Mouse (Mus musculus) spleen, adult 2 months (tissue): ENCODE data around the gene Slc5a10. TPM values are rescaled to one million over a fixed set of nuclear protein-coding genes. Genes with fewer than 3 reads are reported as not detected.

Source experiments
- DNase-seq, 2 experiments: peaks; one replicate each; pipeline versions ENCODE4 v3.0.0 to v3.0.0-alpha.2; 2012 to 2021; ENCODE audit warnings: low spot score in 2 of 2, low read depth in 1 of 2
- H3K27ac ChIP-seq: fragments of 200-500 bp; 2 replicates; pipeline ENCODE4 v1.5.1; 2012; ENCODE audit warnings: low read length, inconsistent platforms; ENCODE audit not compliant: insufficient read depth
- H3K27me3 ChIP-seq: fragments of 200-500 bp; 2 replicates; pipeline ENCODE4 v1.6.1; 2012; ENCODE audit warnings: mild to moderate bottlenecking, moderate library complexity, low read length, inconsistent platforms; ENCODE audit not compliant: control insufficient read depth, insufficient read depth
- H3K36me3 ChIP-seq: fragments of 200-500 bp; 2 replicates; pipeline ENCODE4 v1.6.1; 2012; ENCODE audit warnings: mild to moderate bottlenecking, low read length, inconsistent platforms; ENCODE audit not compliant: control insufficient read depth, insufficient read depth
- H3K4me1 ChIP-seq: fragments of 200-500 bp; 2 replicates; pipeline ENCODE4 v1.6.1; 2011; ENCODE audit warnings: inconsistent platforms; ENCODE audit not compliant: control insufficient read depth, insufficient read depth, insufficient read length
- H3K4me3 ChIP-seq: fragments of 200-500 bp; 2 replicates; pipeline ENCODE4 v1.5.1; 2011; ENCODE audit warnings: mild to moderate bottlenecking, inconsistent platforms; ENCODE audit not compliant: insufficient read depth, insufficient read length; ENCODE audit errors: extremely low read depth
- CTCF ChIP-seq: fragments of 200-500 bp; IDR thresholded peaks from 2 replicates; pipeline ENCODE4 v1.5.1; 2011; ENCODE audit warnings: mild to moderate bottlenecking, inconsistent platforms; ENCODE audit not compliant: insufficient read depth, insufficient read length, insufficient replicate concordance; ENCODE audit errors: extremely low read depth
- POLR2A ChIP-seq: fragments of 200-500 bp; IDR thresholded peaks from 2 replicates; pipeline ENCODE4 v1.6.1; 2011; ENCODE audit warnings: low read depth, low read length, inconsistent platforms
- WGBS: fragments of 180-500 bp; shearing (Covaris S2); methylation state at CpG from one replicate; pipeline ENCODE4 v1.1.7; 2018; 5-methylcytosine and 5-hydroxymethylcytosine counted together
- polyA plus RNA-seq: library from polyadenylated mRNA; depleted of rRNA; stranded (reverse); fragments of >200 nt; gene quantifications from 2 replicates; pipeline ENCODE4 v1.2.3, GENCODE M21; 2012

Gene Slc5a10
- polyA plus RNA-seq, 1 experiment = 0.06 TPM

GRCm38 (mm10) chr11:61719826-61720225 is 800 bp downstream of the Slc5a10 start:
- no peak for TF ChIP-seq POLR2A
- TF ChIP-seq CTCF = no peak
- Histone ChIP-seq H3K4me3 (no peak overlapping the region), H3K27me3 (no peaks in the 10 kb centered on the region), H3K4me1 (no peaks in the 10 kb centered on the region), H3K36me3 (no peaks in the 10 kb centered on the region), H3K27ac (no peak overlapping the region)
- no peak for DNase-seq
- WGBS = 84% methylated on average over 8 of the region's 8 CpGs

DNA sequence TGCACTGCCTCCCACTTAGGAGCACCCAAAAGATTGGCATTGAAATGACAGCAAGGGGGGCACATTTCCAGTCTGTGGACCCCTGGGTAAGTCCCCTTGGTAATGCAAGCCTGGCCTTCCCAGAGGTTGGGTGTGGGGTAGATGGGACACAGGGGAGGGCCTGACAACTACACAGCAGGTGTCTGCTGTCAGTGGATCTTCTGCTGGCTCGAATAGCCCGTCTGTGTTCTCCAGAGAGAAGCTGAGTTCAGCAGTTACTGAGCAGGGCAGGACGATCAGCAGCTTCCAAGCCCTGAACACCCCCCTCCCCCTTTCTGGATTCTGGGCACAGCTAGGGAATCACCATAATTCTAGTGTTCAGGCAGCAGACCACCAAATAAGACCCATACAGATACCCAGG is 1.2 kb downstream of the Slc5a10 start:
- H3K27me3 ChIP-seq = no peaks in the 10 kb centered on the region
- H3K4me3 ChIP-seq = no peak overlapping the region
- 86% methylated on average over 3 of the region's 3 CpGs for WGBS
- DNase-seq = no peak
- no peak overlapping the region for H3K27ac ChIP-seq
- H3K36me3 ChIP-seq = no peaks in the 10 kb centered on the region
- TF ChIP-seq POLR2A (no peak), CTCF (no peak)
- H3K4me1 ChIP-seq = no peaks in the 10 kb centered on the region

DNA sequence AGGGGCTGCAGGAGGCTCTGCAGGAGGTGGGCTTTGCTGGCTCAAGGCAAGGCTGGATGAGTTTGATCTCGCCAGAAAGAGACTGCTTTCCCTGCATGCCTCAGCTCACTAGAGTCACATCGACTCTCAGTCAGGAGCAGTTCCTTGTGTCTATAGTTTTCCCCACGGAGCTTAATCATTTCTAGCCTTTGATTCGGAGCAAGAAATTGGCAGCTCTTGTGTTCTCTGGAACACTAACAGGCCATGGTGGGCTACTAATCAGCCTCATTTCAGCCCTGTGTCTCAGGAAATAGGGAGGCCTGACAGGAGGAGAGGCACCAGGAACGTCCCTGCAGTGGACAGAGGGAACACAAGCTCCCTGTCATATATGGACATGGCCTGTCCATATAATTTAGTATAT is 2.6 kb downstream of the Slc5a10 start:
- no peaks in the 10 kb centered on the region for H3K27me3 ChIP-seq
- H3K27ac ChIP-seq = no peak overlapping the region
- H3K36me3 ChIP-seq = no peaks in the 10 kb centered on the region
- DNase-seq = no peak
- H3K4me3 ChIP-seq = no peak overlapping the region
- no peaks in the 10 kb centered on the region for H3K4me1 ChIP-seq
- TF ChIP-seq CTCF (no peak), POLR2A (no peak)
- 86% methylated on average over 5 of the region's 5 CpGs for WGBS

GRCm38 (mm10) chr11:61715130-61715529 is 5.5 kb downstream of the Slc5a10 start:
- Histone ChIP-seq H3K36me3 (no peaks in the 10 kb centered on the region), H3K27me3 (no peaks in the 10 kb centered on the region), H3K4me1 (no peaks in the 10 kb centered on the region), H3K27ac (no peak overlapping the region), H3K4me3 (no peak overlapping the region)
- no peak for DNase-seq
- WGBS = 70% methylated on average over 6 of the region's 6 CpGs
- TF ChIP-seq CTCF (no peak), POLR2A (no peak)

GRCm38 (mm10) chr11:61714346-61715117 is 6.1 kb downstream of the Slc5a10 start:
- no peaks in the 10 kb centered on the region for H3K36me3 ChIP-seq
- no peaks in the 10 kb centered on the region for H3K27me3 ChIP-seq
- peak; percentile 68 for DNase-seq
- H3K4me3 ChIP-seq = no peak overlapping the region
- no peak overlapping the region for H3K27ac ChIP-seq
- TF ChIP-seq CTCF (peak; percentile 93; the same call in 1 of the 2 replicates), POLR2A (no peak)
- WGBS = 55% methylated on average over 11 of the region's 11 CpGs
- H3K4me1 ChIP-seq = no peaks in the 10 kb centered on the region

DNA sequence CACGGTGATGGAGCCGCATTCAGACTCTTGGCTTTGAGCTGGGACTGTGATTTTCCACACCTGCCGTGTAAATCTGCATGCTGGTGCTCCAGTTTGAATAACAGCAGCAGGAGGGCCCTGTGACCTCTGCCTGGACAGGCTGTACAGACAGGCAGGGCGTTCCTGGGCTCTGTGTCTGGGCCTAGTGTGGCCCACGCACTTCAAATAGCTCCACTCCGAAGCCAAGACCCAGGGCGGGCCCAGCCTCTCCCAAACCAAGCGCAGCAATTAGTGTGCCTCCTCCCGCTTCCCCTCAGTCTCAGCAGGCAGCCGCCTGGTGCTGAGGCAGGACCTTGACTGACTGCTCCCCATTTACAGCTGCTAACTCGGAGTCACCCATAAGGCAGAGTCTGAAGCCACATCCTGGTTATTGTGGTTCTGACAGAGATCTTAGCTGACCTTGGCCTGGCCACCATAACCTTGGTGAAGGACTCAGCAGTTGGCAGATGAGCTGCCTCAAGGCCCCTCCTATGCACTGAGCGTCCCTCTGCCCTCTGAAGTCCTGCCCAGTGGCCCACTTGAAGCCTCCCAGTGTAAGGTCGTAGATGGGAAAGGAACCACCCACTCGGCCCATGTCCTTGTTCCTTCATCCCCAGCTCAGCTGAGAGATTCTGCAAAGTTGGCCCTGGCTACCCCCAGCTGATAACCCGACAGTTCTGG is 7.3 kb downstream of the Slc5a10 start:
- TF ChIP-seq CTCF (no peak), POLR2A (no peak)
- no peaks in the 10 kb centered on the region for H3K27me3 ChIP-seq
- 74% methylated on average over 15 of the region's 15 CpGs for WGBS

GRCm38 (mm10) chr11:61708928-61709327 is 11.7 kb downstream of the Slc5a10 start:
- no peak for DNase-seq
- H3K27ac ChIP-seq = no peak overlapping the region
- no peak overlapping the region for H3K4me3 ChIP-seq
- no peak for TF ChIP-seq POLR2A
- TF ChIP-seq CTCF = peak; percentile 28; the same call in 1 of the 2 replicates
- WGBS = 28% methylated on average over 3 of the region's 3 CpGs
- no peaks in the 10 kb centered on the region; the same call in 1 of the 2 replicates for H3K4me1 ChIP-seq
- no peaks in the 10 kb centered on the region for H3K36me3 ChIP-seq
- no peaks in the 10 kb centered on the region for H3K27me3 ChIP-seq

More for the DNA sequence above, 7.3 kb downstream of the Slc5a10 start:
- H3K4me1 ChIP-seq = no peaks in the 10 kb centered on the region; the same call in 1 of the 2 replicates
- no peak for DNase-seq
- no peaks in the 10 kb centered on the region for H3K36me3 ChIP-seq
- H3K4me3 ChIP-seq = no peak overlapping the region
- H3K27ac ChIP-seq = no peak overlapping the region
